ENCODE assay signal across 11 mouse cellular contexts in genomic region chr14:23574136-23574535, GRCm38 (mm10).
"Had no signal": no experiment of that assay in that cellular context is flagged by ENCODE, and none has a peak within 500 bp of the region (broad histone marks: within the 10 kb centered on the region; RNA-seq: fewer than 3 reads in every experiment).

No protein-coding gene starts in this region.

- DNase-seq: kidney, adult 11 months; kidney, adult 8-10 months; kidney, postnatal 10 days; kidney, postnatal 36 days; left cerebral cortex, postnatal 4 days; liver, postnatal 0 days; lung, embryonic 14.5 days; right cerebral cortex, postnatal 25 days; spleen, adult 18-20 months; thymus, adult 2 months; thymus, postnatal 14 days had no signal
